Mouse (Mus musculus): ENCODE measurements around the gene A830018L16Rik.

GRCm38 (mm10) chr1:11996297-11996878 is 582.5 kb downstream of the A830018L16Rik start:
- no peak for TF ChIP-seq CTCF (IDR thresholded peaks at IDR 0.05; ENCODE audit: low read depth, low read length)
- TF ChIP-seq POLR2A (IDR thresholded peaks at IDR 0.05; ENCODE audit: insufficient read depth, low read length): no peak

Data from ES-Bruce4 (cell line).